Mouse (Mus musculus): ENCODE measurements at regions not wholly inside any gene's neighbourhood (a gene's known extent, or its start where the extent isn't known, plus 50 kb on each side); places are given as distances from the start of the nearest gene placed in this dataset.

DNA sequence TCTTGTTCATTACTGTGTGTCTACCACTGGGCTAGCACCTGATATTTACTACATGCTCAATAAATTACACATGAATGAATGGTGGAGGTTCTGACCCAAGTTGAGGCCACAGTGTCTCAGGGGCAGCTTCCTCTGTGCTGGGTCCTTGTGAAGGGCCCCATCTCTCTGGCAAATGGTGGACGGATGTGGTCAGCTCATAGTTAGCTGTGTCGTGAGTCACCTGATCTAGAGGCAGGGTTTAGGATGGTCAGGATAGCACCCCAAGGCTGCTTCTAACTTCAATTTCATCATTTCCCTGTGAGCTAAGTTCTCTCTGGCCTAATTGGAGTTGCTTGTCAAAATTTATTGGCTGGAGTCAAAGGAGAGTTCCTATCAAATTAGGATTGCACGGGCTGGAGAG lies 130.1 kb upstream of the 4930535I16Rik start:
- DNase-seq (ENCODE audit: low spot score) (no peak), ATAC-seq (no peak)
- 80% methylated on average over 3 of the region's 3 CpGs for WGBS
- TF ChIP-seq EP300 (IDR thresholded peaks at IDR 0.05) (no peak), CTCF (IDR thresholded peaks at IDR 0.05) (no peak)
- Histone ChIP-seq H3K9ac (replicated peaks; ENCODE audit: low read depth) (no peak overlapping the region), H3K36me3 (ENCODE audit: insufficient read depth, low read length) (no peaks in the 10 kb centered on the region), H3K4me2 (replicated peaks; ENCODE audit: low read depth, low read length) (no peak overlapping the region), H3K27me3 (replicated peaks; ENCODE audit: insufficient read depth, low read length) (no peaks in the 10 kb centered on the region), H3K27ac (ENCODE audit: low read length) (no peak overlapping the region), H3K4me3 (ENCODE audit: low read depth, low read length) (no peak overlapping the region), H3K9me3 (ENCODE audit: low read length) (no peaks in the 10 kb centered on the region), H3K4me1 (ENCODE audit: insufficient read depth, low read depth, low read length) (no peaks in the 10 kb centered on the region)

DNA sequence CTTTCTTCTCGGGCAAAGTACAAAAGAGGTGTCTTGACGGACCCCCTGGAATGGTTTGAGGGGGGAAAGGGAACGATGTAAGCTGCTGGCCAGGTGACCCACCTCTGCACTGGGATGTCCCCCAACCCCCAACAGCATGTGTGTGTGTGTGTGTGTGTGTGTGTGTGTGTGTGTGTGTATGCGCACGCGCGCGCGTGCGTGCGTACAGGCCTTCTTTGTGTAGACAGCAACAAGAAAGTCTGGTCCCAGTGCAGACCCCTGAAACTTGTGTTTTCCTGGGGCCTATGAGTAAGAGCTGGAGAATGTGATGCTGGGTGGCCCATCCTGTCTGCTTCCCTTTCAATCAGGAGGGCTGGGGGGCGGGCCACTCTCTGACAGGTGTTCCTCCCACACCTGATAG lies 118.7 kb upstream of the 4930535I16Rik start:
- TF ChIP-seq CTCF (IDR thresholded peaks at IDR 0.05) (no peak), EP300 (IDR thresholded peaks at IDR 0.05) (no peak)
- no peak for ATAC-seq

GRCm38 (mm10) chr4:124035657-124036061 lies 117.8 kb upstream of the 4930535I16Rik start:
- H3K9me3 ChIP-seq (ENCODE audit: low read length) = no peaks in the 10 kb centered on the region
- H3K27me3 ChIP-seq (replicated peaks; ENCODE audit: insufficient read depth, low read length) = no peaks in the 10 kb centered on the region
- no peak overlapping the region for H3K4me3 ChIP-seq (ENCODE audit: low read depth, low read length)
- H3K27ac ChIP-seq (ENCODE audit: low read length) = no peak overlapping the region
- no peak for DNase-seq (ENCODE audit: low spot score)
- no peak overlapping the region for H3K4me2 ChIP-seq (replicated peaks; ENCODE audit: low read depth, low read length)
- no peak overlapping the region for H3K9ac ChIP-seq (replicated peaks; ENCODE audit: low read depth)
- no peaks in the 10 kb centered on the region for H3K36me3 ChIP-seq (ENCODE audit: insufficient read depth, low read length)
- 30% methylated on average over 10 of the region's 10 CpGs for WGBS
- ATAC-seq = no peak
- no peaks in the 10 kb centered on the region for H3K4me1 ChIP-seq (ENCODE audit: insufficient read depth, low read depth, low read length)
- TF ChIP-seq CTCF (IDR thresholded peaks at IDR 0.05) (no peak), EP300 (IDR thresholded peaks at IDR 0.05) (no peak)

More for the DNA sequence above, 118.7 kb upstream of the 4930535I16Rik start:
- Histone ChIP-seq H3K27me3 (replicated peaks; ENCODE audit: insufficient read depth, low read length) (no peaks in the 10 kb centered on the region), H3K4me1 (ENCODE audit: insufficient read depth, low read depth, low read length) (no peaks in the 10 kb centered on the region), H3K9me3 (ENCODE audit: low read length) (no peaks in the 10 kb centered on the region), H3K27ac (ENCODE audit: low read length) (no peak overlapping the region), H3K36me3 (ENCODE audit: insufficient read depth, low read length) (no peaks in the 10 kb centered on the region), H3K4me2 (replicated peaks; ENCODE audit: low read depth, low read length) (no peak overlapping the region), H3K4me3 (ENCODE audit: low read depth, low read length) (no peak overlapping the region), H3K9ac (replicated peaks; ENCODE audit: low read depth) (no peak overlapping the region)
- 53% methylated on average over 12 of the region's 12 CpGs for WGBS
- no peak for DNase-seq (ENCODE audit: low spot score)

DNA sequence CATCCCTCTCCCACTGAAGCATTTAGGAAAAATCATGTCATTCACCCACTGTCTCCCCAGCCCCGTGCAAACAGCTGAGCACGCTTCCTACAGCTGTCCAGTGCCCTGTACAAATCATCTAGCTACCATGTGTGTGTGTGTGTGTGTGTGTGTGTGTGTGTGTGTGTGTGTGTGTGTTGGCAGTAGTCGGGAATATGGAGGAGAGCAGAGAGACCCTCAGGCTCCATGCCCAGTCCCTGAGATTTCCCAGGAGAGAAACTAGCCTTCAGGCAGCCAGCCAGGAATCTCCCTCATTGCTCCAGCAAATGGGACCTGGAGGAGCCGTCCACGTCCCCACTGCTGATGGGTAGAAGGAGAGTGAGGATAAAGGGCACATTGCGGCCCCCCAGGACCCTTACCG lies 117.4 kb upstream of the 4930535I16Rik start:
- ATAC-seq = no peak
- H3K4me2 ChIP-seq (replicated peaks; ENCODE audit: low read depth, low read length) = no peak overlapping the region
- no peak for TF ChIP-seq CTCF (IDR thresholded peaks at IDR 0.05)
- TF ChIP-seq EP300 (IDR thresholded peaks at IDR 0.05) = no peak
- WGBS = 23% methylated on average over 7 of the region's 7 CpGs
- no peak overlapping the region for H3K27ac ChIP-seq (ENCODE audit: low read length)
- no peaks in the 10 kb centered on the region for H3K36me3 ChIP-seq (ENCODE audit: insufficient read depth, low read length)
- H3K4me3 ChIP-seq (ENCODE audit: low read depth, low read length) = no peak overlapping the region
- H3K9me3 ChIP-seq (ENCODE audit: low read length) = no peaks in the 10 kb centered on the region
- no peak for DNase-seq (ENCODE audit: low spot score)
- no peaks in the 10 kb centered on the region for H3K4me1 ChIP-seq (ENCODE audit: insufficient read depth, low read depth, low read length)
- H3K9ac ChIP-seq (replicated peaks; ENCODE audit: low read depth) = no peak overlapping the region
- H3K27me3 ChIP-seq (replicated peaks; ENCODE audit: insufficient read depth, low read length) = no peaks in the 10 kb centered on the region

GRCm38 (mm10) chr4:124028061-124028460 lies 110.2 kb upstream of the 4930535I16Rik start:
- WGBS = 76% methylated on average over 12 of the region's 12 CpGs
- no peak for TF ChIP-seq CTCF (IDR thresholded peaks at IDR 0.05)
- TF ChIP-seq EP300 (IDR thresholded peaks at IDR 0.05) = no peak
- ATAC-seq (no peak), DNase-seq (ENCODE audit: low spot score) (no peak)
- Histone ChIP-seq H3K9ac (replicated peaks; ENCODE audit: low read depth) (no peak overlapping the region), H3K4me1 (ENCODE audit: insufficient read depth, low read depth, low read length) (no peaks in the 10 kb centered on the region), H3K27me3 (replicated peaks; ENCODE audit: insufficient read depth, low read length) (no peaks in the 10 kb centered on the region), H3K4me2 (replicated peaks; ENCODE audit: low read depth, low read length) (no peak overlapping the region), H3K4me3 (ENCODE audit: low read depth, low read length) (no peak overlapping the region), H3K27ac (ENCODE audit: low read length) (no peak overlapping the region), H3K9me3 (ENCODE audit: low read length) (no peaks in the 10 kb centered on the region), H3K36me3 (ENCODE audit: insufficient read depth, low read length) (no peaks in the 10 kb centered on the region)

GRCm38 (mm10) chr4:124016401-124016800 lies 98.6 kb upstream of the 4930535I16Rik start:
- DNase-seq (ENCODE audit: low spot score) = peak; percentile 12
- TF ChIP-seq EP300 (IDR thresholded peaks at IDR 0.05) (no peak), CTCF (IDR thresholded peaks at IDR 0.05) (no peak)
- no peak overlapping the region for H3K9ac ChIP-seq (replicated peaks; ENCODE audit: low read depth)
- no peaks in the 10 kb centered on the region for H3K27me3 ChIP-seq (replicated peaks; ENCODE audit: insufficient read depth, low read length)
- no peak overlapping the region for H3K4me3 ChIP-seq (ENCODE audit: low read depth, low read length)
- no peaks in the 10 kb centered on the region for H3K36me3 ChIP-seq (ENCODE audit: insufficient read depth, low read length)
- no peaks in the 10 kb centered on the region for H3K9me3 ChIP-seq (ENCODE audit: low read length)
- no peak overlapping the region for H3K27ac ChIP-seq (ENCODE audit: low read length)
- no peak overlapping the region for H3K4me2 ChIP-seq (replicated peaks; ENCODE audit: low read depth, low read length)
- H3K4me1 ChIP-seq (ENCODE audit: insufficient read depth, low read depth, low read length) = no peaks in the 10 kb centered on the region
- 44% methylated on average over 3 of the region's 3 CpGs for WGBS
- no peak for ATAC-seq

- Histone ChIP-seq H3K27ac (ENCODE audit: low read length) (no peak overlapping the region), H3K4me2 (replicated peaks; ENCODE audit: low read depth, low read length) (no peak overlapping the region), H3K9ac (replicated peaks; ENCODE audit: low read depth) (no peak overlapping the region), H3K27me3 (replicated peaks; ENCODE audit: insufficient read depth, low read length) (no peaks in the 10 kb centered on the region), H3K9me3 (ENCODE audit: low read length) (no peaks in the 10 kb centered on the region), H3K36me3 (ENCODE audit: insufficient read depth, low read length) (no peaks in the 10 kb centered on the region), H3K4me1 (ENCODE audit: insufficient read depth, low read depth, low read length) (no peaks in the 10 kb centered on the region), H3K4me3 (ENCODE audit: low read depth, low read length) (no peak overlapping the region)
- ATAC-seq = no peak
- TF ChIP-seq CTCF (IDR thresholded peaks at IDR 0.05) = no peak
- TF ChIP-seq EP300 (IDR thresholded peaks at IDR 0.05) = no peak
- no peak for DNase-seq (ENCODE audit: low spot score)
- WGBS = 30% methylated on average over 6 of the region's 6 CpGs
These were observed 97.5 kb upstream of the 4930535I16Rik start for GRCm38 (mm10) chr4:124015323-124015722.

Measured in lung, postnatal 0 days (tissue).